Mouse (Mus musculus): ENCODE measurements around the gene Kdelr3. TPM values are rescaled to one million over a fixed set of nuclear protein-coding genes. Genes with fewer than 3 reads are reported as not detected.

The Kdelr3 gene
- polyA plus RNA-seq, 1 experiment from 2014 or later: 7.5 TPM

GRCm38 (mm10) chr15:79547289-79547820, 31.1 kb downstream of the Kdelr3 start:
- Histone ChIP-seq H3K4me3 (peak overlapping the region; percentile 76), H3K4me1 (peaks cover 34% of the 10 kb centered on the region), H3K36me3 (replicated peaks) (peaks cover 27% of the 10 kb centered on the region), H3K9me3 (no peaks in the 10 kb centered on the region), H3K27ac (peak overlapping the region; percentile 99), H3K27me3 (ENCODE audit: poor library complexity, severe bottlenecking) (peaks cover 8% of the 10 kb centered on the region; the same call in 1 of the 2 replicates)
- 78% methylated on average over 17 of the region's 17 CpGs for WGBS
- no peak for DNase-seq (ENCODE audit: extremely low spot score, low spot score)

- 97% methylated on average over 2 of the region's 2 CpGs for WGBS
Observed at GRCm38 (mm10) chr15:79548226-79548625, 32.0 kb downstream of the Kdelr3 start.

GRCm38 (mm10) chr15:79552566-79552965, 36.4 kb downstream of the Kdelr3 start:
- Histone ChIP-seq H3K36me3 (replicated peaks) (no peaks in the 10 kb centered on the region), H3K4me3 (no peak overlapping the region), H3K27me3 (ENCODE audit: poor library complexity, severe bottlenecking) (peaks cover 8% of the 10 kb centered on the region; the same call in 1 of the 2 replicates), H3K4me1 (peaks cover 8% of the 10 kb centered on the region; the same call in 1 of the 2 replicates), H3K9me3 (no peaks in the 10 kb centered on the region), H3K27ac (no peak overlapping the region)
- no peak for DNase-seq (ENCODE audit: extremely low spot score, low spot score)
- 81% methylated on average over 5 of the region's 5 CpGs for WGBS

More at GRCm38 (mm10) chr15:79548226-79548625, 32.0 kb downstream of the Kdelr3 start:
- Histone ChIP-seq H3K27me3 (ENCODE audit: poor library complexity, severe bottlenecking) (peaks cover 8% of the 10 kb centered on the region; the same call in 1 of the 2 replicates), H3K36me3 (replicated peaks) (peaks cover 19% of the 10 kb centered on the region), H3K4me3 (no peak overlapping the region), H3K4me1 (peaks cover 34% of the 10 kb centered on the region), H3K27ac (no peak overlapping the region), H3K9me3 (no peaks in the 10 kb centered on the region)
- no peak for DNase-seq (ENCODE audit: extremely low spot score, low spot score)

GRCm38 (mm10) chr15:79559649-79560048, 43.4 kb downstream of the Kdelr3 start:
- no peaks in the 10 kb centered on the region for H3K4me1 ChIP-seq
- H3K27me3 ChIP-seq (ENCODE audit: poor library complexity, severe bottlenecking): no peaks in the 10 kb centered on the region
- DNase-seq (ENCODE audit: extremely low spot score, low spot score): no peak
- H3K9me3 ChIP-seq: no peaks in the 10 kb centered on the region
- no peak overlapping the region for H3K4me3 ChIP-seq
- 75% methylated on average over 3 of the region's 3 CpGs for WGBS
- no peaks in the 10 kb centered on the region for H3K36me3 ChIP-seq (replicated peaks)
- no peak overlapping the region for H3K27ac ChIP-seq

- H3K4me3 ChIP-seq: no peak overlapping the region
- no peak for DNase-seq (ENCODE audit: extremely low spot score, low spot score)
- no peaks in the 10 kb centered on the region for H3K9me3 ChIP-seq
- H3K27me3 ChIP-seq (ENCODE audit: poor library complexity, severe bottlenecking): no peaks in the 10 kb centered on the region
- no peaks in the 10 kb centered on the region for H3K4me1 ChIP-seq
- 88% methylated on average over 9 of the region's 9 CpGs for WGBS
- H3K36me3 ChIP-seq (replicated peaks): no peaks in the 10 kb centered on the region
- no peak overlapping the region for H3K27ac ChIP-seq
Observed at GRCm38 (mm10) chr15:79562417-79562816, 46.2 kb downstream of the Kdelr3 start.

GRCm38 (mm10) chr15:79575543-79576222, 59.5 kb downstream of the Kdelr3 start:
- Histone ChIP-seq H3K27ac (no peak overlapping the region), H3K36me3 (replicated peaks) (no peaks in the 10 kb centered on the region), H3K4me1 (no peaks in the 10 kb centered on the region), H3K27me3 (ENCODE audit: poor library complexity, severe bottlenecking) (no peaks in the 10 kb centered on the region), H3K9me3 (no peaks in the 10 kb centered on the region), H3K4me3 (no peak overlapping the region)
- DNase-seq (ENCODE audit: extremely low spot score, low spot score): no peak
- WGBS: 71% methylated on average over 1 of the region's 1 CpGs

- no peaks in the 10 kb centered on the region for H3K9me3 ChIP-seq
- no peak for DNase-seq (ENCODE audit: extremely low spot score, low spot score)
- no peak overlapping the region for H3K27ac ChIP-seq
- no peaks in the 10 kb centered on the region for H3K4me1 ChIP-seq
- WGBS: 88% methylated on average over 2 of the region's 2 CpGs
- no peaks in the 10 kb centered on the region for H3K36me3 ChIP-seq (replicated peaks)
- no peaks in the 10 kb centered on the region for H3K27me3 ChIP-seq (ENCODE audit: poor library complexity, severe bottlenecking)
- no peak overlapping the region for H3K4me3 ChIP-seq
Observed at GRCm38 (mm10) chr15:79576947-79577346, 60.7 kb downstream of the Kdelr3 start.

Small RNA genes within 50 kb of the gene (microRNA-seq; reads per million reads assigned to microRNA genes)
- not detected for gene Gm44302

Other genes starting within 250 kb of the Kdelr3 start
- gene Baiap2l2, start 230.9 kb upstream of the Kdelr3 start, polyA plus RNA-seq (2016; fragmentation: Nextera tagmentation; extraction: Ambion mirVana): 1.6 and 2.2 TPM in 2 replicates
- gene Pla2g6, start 188.0 kb upstream of the Kdelr3 start, polyA plus RNA-seq (2016; fragmentation: Nextera tagmentation; extraction: Ambion mirVana): 20.9 and 22.8 TPM in 2 replicates
- gene Maff, start 169.8 kb upstream of the Kdelr3 start, polyA plus RNA-seq (2016; fragmentation: Nextera tagmentation; extraction: Ambion mirVana): 1.5 and 1.6 TPM in 2 replicates
- 50.0 and 56.1 TPM in 2 replicates for gene Tmem184b, start 112.8 kb upstream of the Kdelr3 start, polyA plus RNA-seq (2016; fragmentation: Nextera tagmentation; extraction: Ambion mirVana)
- gene Csnk1e, start 60.8 kb upstream of the Kdelr3 start, polyA plus RNA-seq (2016; fragmentation: Nextera tagmentation; extraction: Ambion mirVana): 117 and 123 TPM in 2 replicates
- not detected in 2 replicates for gene Kcnj4, start 11.2 kb upstream of the Kdelr3 start, polyA plus RNA-seq (2016; fragmentation: Nextera tagmentation; extraction: Ambion mirVana)
- 43.7 and 48.9 TPM in 2 replicates for gene Ddx17, start 30.3 kb downstream of the Kdelr3 start, polyA plus RNA-seq (2016; fragmentation: Nextera tagmentation; extraction: Ambion mirVana)
- 1.2 and 1.8 TPM in 2 replicates for gene Dmc1, start 88.7 kb downstream of the Kdelr3 start, polyA plus RNA-seq (2016; fragmentation: Nextera tagmentation; extraction: Ambion mirVana)
- gene Fam227a, start 142.5 kb downstream of the Kdelr3 start, polyA plus RNA-seq (2016; fragmentation: Nextera tagmentation; extraction: Ambion mirVana): 1.8 and 2.5 TPM in 2 replicates
- gene Cby1, start 142.8 kb downstream of the Kdelr3 start, polyA plus RNA-seq (2016; fragmentation: Nextera tagmentation; extraction: Ambion mirVana): 79.1 and 80.3 TPM in 2 replicates
- gene Tomm22, start 154.4 kb downstream of the Kdelr3 start, polyA plus RNA-seq (2016; fragmentation: Nextera tagmentation; extraction: Ambion mirVana): 268 and 286 TPM in 2 replicates
- gene Josd1, start 171.5 kb downstream of the Kdelr3 start, polyA plus RNA-seq (2016; fragmentation: Nextera tagmentation; extraction: Ambion mirVana): 16.6 and 18.6 TPM in 2 replicates
- 48.3 and 52.5 TPM in 2 replicates for gene Gtpbp1, start 174.4 kb downstream of the Kdelr3 start, polyA plus RNA-seq (2016; fragmentation: Nextera tagmentation; extraction: Ambion mirVana)
- gene Sun2, start 226.1 kb downstream of the Kdelr3 start, polyA plus RNA-seq (2016; fragmentation: Nextera tagmentation; extraction: Ambion mirVana): 2.0 and 3.4 TPM in 2 replicates

Data from forebrain, embryonic 10.5 days (tissue).